Mouse (Mus musculus) kidney, adult 2 months (tissue): ENCODE results near the gene H2-K1.

Experiments
- CTCF ChIP-seq: fragments of 200-500 bp; conservative IDR thresholded peaks from 2 replicates; pipeline ENCODE4 v1.5.1; 2011; ENCODE audit warnings: low read depth, mild to moderate bottlenecking, control low read depth, low read length, moderate library complexity, mixed read lengths; ENCODE audit not compliant: insufficient read depth, insufficient read length
- POLR2A ChIP-seq: fragments of 200-500 bp; IDR thresholded peaks from one replicate; pipeline ENCODE4 v1.6.1; 2011; ENCODE audit warnings: low read depth, low read length, control low read depth

DNA sequence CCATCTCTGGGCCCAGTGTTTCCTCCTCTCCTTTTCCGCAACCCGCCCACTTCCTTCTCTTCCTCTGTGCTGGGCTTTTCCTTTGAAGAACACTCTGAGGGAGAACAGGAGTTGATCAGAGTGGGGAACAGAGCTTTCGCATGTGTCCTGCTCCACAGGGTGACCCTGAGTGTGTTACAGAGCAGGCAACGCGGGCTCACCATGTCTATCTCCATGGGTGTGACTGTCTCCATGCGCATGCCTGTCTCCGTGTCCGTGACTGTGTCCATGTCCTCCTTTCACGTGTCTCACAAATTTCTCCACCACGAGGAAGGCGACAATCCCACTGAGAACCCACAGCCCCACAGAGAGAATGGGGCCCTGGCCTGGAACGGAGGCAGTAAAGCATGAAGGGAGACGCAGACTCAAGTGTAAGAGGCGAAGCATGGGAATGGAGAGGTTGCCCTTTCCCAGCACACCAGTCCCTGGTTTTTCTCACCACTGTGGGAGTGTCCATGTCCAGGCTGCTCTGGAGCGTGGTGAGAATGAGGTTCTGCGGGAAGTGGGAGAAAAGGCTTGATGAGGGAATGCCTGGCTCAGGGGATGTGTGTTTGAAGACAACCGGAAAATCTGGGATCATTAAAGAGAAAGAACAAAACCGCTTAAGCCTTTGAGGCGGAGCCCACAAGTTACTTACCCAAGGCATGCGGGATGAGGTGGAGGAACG lies 29.9 kb upstream of the H2-K1 start:
- TF ChIP-seq POLR2A = no peak
- TF ChIP-seq CTCF = no peak
